Mouse (Mus musculus) olfactory bulb, adult 2 months (tissue): ENCODE data around the gene Itm2b. TPM values are rescaled to one million over a fixed set of nuclear protein-coding genes. Genes with fewer than 3 reads are reported as not detected.

ENCODE experiments used
- H3K27ac ChIP-seq: fragments of 200-500 bp; 2 replicates; pipeline ENCODE4 v1.5.1; 2012; ENCODE audit warnings: low read depth, low read length; ENCODE audit not compliant: insufficient read depth
- H3K4me1 ChIP-seq: fragments of 200-500 bp; 2 replicates; pipeline ENCODE4 v1.6.1; 2012; ENCODE audit warnings: low read length; ENCODE audit not compliant: control insufficient read depth, insufficient read depth
- H3K4me3 ChIP-seq: fragments of 200-500 bp; 2 replicates; pipeline ENCODE4 v1.5.1; 2012; ENCODE audit warnings: mild to moderate bottlenecking, low read depth, low read length, moderate library complexity; ENCODE audit not compliant: insufficient read depth
- CTCF ChIP-seq: fragments of 200-500 bp; IDR thresholded peaks from 2 replicates; pipeline ENCODE4 v1.5.1; 2012; ENCODE audit warnings: low read depth, mild to moderate bottlenecking, low read length, moderate library complexity; ENCODE audit not compliant: insufficient read depth
- POLR2A ChIP-seq: fragments of 200-500 bp; IDR thresholded peaks from 2 replicates; pipeline ENCODE4 v1.6.1; 2012; ENCODE audit warnings: mild to moderate bottlenecking, low read depth, low read length, moderate library complexity; ENCODE audit not compliant: insufficient read depth
- WGBS: fragments of 180-500 bp; shearing (Covaris S2); methylation state at CpG from one replicate; pipeline ENCODE4 v1.1.7; 2018; 5-methylcytosine and 5-hydroxymethylcytosine counted together
- polyA plus RNA-seq: library from polyadenylated mRNA; stranded (reverse); fragments of >200 nt; gene quantifications from 2 replicates; pipeline ENCODE4 v1.2.4, GENCODE M21; 2012; ENCODE audit warnings: low replicate concordance; ENCODE audit not compliant: missing spikeins, insufficient read depth, insufficient read length

Gene Itm2b
- polyA plus RNA-seq, 1 experiment, result 469 TPM

DNA sequence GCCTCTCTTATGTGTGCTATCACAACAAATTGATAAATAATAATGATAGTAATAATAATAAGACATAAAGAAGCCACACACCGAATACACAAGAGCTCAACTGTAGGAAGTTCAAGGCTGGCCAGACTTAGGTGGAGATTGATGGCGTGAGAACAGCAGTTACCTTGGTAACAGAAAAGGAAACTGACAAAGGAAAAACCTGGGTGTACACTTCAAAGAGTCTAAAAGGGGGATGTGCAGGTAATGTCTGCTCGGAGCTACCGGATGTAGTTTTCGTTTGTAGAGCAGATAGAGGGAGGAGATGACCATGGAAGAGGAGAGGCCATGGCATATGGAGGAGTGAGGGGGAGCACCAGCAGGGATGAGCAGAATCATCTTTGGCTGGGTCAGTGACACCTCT is 31.4 kb upstream of the Itm2b start:
- H3K4me3 ChIP-seq, result no peak overlapping the region
- TF ChIP-seq CTCF (no peak), POLR2A (no peak)
- WGBS, result 89% methylated on average over 5 of the region's 5 CpGs
- peak overlapping the region; percentile 4; the same call in 1 of the 2 replicates for H3K27ac ChIP-seq
- peaks cover 10% of the 10 kb centered on the region for H3K4me1 ChIP-seq

DNA sequence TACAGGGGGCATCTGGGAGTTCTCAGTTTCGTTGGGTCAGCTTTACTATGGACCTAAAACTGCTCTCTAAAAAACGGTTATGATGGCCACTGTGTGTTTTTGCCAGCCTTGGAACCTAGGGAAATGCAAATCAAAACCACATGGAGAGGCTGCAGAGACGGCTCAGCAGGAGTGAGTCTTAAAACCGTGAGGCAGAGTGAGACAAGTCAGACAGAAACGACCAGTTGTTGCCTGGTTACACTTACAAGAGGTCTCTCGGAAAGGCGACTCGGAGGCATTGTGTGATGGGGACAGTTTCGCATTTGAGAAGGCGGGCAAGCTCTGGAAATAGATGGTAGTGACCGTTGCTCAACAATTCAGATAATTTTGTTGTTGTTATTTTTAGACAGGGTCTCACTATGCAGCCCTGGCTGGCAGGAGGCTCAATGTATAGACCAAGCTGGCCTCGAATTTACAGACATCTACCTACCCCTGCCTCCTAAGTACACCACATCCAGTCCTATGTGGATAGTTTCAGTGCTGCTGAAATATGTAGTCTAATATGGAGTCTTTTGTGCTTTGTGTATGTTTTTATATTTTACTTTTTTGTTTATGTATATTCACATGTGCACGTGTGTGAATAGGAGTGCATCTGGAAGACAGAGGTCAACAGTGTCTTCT is 30.4 kb upstream of the Itm2b start:
- 45% methylated on average over 13 of the region's 13 CpGs for whole genome bisulfite sequencing
- no peak for TF ChIP-seq CTCF
- no peak for TF ChIP-seq POLR2A

DNA sequence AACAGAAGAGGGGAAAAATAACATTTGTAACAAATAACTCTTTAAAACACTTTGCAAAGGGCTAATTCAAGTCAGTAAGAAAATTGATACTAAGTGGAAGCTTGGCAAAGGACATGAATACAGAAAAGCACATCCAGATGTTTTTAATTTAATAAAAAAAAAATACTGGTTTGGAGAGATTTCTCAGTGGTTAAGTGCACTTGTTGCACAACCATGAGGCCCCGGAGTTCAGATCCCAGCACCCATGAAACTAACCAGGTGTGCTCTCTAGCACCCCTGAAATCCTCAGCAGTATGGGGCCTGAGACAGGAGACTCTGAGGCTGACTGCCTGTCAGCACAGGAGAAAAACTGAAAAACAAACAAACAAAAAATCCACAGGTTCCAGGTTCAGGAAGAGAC is 26.6 kb upstream of the Itm2b start:
- peaks cover 5% of the 10 kb centered on the region for H3K4me1 ChIP-seq
- WGBS, result 89% methylated on average over 1 of the region's 1 CpGs
- no peak overlapping the region for H3K27ac ChIP-seq
- no peak overlapping the region for H3K4me3 ChIP-seq
- no peak for TF ChIP-seq CTCF

More for the DNA sequence above, 30.4 kb upstream of the Itm2b start:
- Histone ChIP-seq H3K4me3 (no peak overlapping the region), H3K27ac (no peak overlapping the region), H3K4me1 (peaks cover 10% of the 10 kb centered on the region)

DNA sequence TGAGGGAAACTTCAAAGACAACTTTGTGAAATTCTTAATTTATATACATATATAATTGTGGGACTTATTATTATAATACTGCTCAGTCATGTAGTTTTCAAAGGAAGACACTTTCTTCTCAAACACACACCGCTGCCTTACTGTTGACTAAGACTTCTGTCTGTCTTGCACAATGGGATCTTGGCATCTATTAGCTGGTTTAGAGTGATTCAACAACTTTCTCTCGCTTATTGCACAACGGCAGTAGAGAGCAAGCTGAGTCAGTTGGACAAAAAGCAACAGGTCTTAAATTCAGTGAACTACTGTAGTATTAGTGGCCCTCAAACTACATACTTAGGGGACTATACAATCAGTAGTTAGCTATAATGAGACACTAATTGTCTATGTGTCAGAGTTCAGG is 25.0 kb upstream of the Itm2b start:
- Histone ChIP-seq H3K4me1 (no peaks in the 10 kb centered on the region), H3K27ac (no peak overlapping the region), H3K4me3 (no peak overlapping the region)
- WGBS, result 73% methylated on average over 3 of the region's 3 CpGs
- TF ChIP-seq CTCF (no peak), POLR2A (no peak)

DNA sequence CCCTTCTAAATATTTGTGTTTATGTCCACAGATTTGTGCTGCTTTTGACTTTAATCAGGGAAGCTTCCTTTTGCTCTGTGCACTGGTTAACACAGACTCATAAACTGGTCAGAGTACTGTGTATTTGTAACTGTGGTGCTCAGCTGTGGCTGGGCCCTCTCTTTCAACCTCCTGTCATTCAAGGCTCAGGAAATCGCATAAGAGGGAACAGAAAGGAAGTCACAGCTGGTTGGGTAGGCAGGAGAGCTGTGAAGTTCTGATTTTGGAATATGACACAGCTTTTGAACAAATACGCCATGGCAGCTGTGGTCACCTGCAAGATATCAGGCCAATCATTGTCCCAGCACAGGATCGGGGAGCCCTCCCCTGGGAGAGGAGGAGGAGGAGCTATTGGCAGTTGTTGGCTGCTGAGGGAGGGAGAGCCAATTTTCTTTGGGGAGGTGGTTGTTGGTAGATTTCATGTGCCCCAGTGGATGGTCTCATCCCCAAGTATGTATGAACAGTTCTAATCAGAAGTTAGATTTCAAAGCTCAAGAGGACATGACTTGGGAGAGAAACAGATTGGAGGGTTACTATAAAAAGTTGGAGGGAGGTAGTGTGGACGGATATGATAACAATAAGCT is 23.2 kb upstream of the Itm2b start:
- no peaks in the 10 kb centered on the region for H3K4me1 ChIP-seq
- no peak overlapping the region for H3K4me3 ChIP-seq
- WGBS, result 83% methylated on average over 4 of the region's 4 CpGs
- no peak overlapping the region for H3K27ac ChIP-seq
- TF ChIP-seq POLR2A (no peak), CTCF (no peak)

DNA sequence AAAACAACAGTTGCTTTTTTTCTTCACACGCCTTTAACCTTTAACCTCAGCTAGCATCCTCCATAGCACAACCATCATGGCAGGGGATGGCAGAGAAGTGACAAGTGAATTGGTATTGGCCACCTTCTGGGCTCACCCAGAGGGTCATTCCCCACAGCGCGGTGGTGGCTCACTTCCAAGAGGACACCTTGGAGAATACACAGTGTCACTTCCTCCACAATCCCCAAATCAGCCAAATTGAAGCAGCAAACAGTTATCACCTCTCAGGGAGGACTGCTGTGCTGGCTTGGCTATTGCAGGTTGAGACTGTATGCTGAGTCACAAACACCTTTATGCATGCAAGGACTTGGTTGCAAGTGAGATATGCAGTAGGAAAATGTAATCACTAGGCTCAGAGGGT is 18.9 kb upstream of the Itm2b start:
- no peak overlapping the region for H3K4me3 ChIP-seq
- no peak overlapping the region for H3K27ac ChIP-seq
- no peaks in the 10 kb centered on the region for H3K4me1 ChIP-seq
- 92% methylated on average over 3 of the region's 3 CpGs for WGBS
- TF ChIP-seq POLR2A (no peak), CTCF (no peak)

DNA sequence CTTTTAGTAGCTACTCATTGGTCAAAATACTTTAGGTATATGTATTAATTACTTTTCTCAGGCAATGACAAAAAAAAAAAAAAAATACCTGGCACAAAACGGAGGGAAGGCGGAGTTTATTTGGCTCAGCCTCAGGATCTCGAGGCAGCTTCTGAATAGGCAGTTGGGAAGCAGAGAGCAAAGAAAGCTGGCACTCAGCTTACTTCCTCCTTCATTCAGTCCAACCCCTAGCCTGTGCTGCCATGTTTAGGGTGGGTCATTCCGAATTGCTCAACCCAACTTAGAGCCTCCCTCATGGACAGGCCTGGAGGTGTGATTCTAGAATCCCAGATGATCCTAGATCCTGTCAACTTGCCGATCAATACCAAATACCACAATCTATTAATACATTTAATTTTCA is 18.3 kb upstream of the Itm2b start:
- Histone ChIP-seq H3K4me1 (no peaks in the 10 kb centered on the region), H3K27ac (no peak overlapping the region), H3K4me3 (no peak overlapping the region)
- no peak for TF ChIP-seq CTCF
- no peak for TF ChIP-seq POLR2A
- 58% methylated on average over 5 of the region's 5 CpGs for WGBS

DNA sequence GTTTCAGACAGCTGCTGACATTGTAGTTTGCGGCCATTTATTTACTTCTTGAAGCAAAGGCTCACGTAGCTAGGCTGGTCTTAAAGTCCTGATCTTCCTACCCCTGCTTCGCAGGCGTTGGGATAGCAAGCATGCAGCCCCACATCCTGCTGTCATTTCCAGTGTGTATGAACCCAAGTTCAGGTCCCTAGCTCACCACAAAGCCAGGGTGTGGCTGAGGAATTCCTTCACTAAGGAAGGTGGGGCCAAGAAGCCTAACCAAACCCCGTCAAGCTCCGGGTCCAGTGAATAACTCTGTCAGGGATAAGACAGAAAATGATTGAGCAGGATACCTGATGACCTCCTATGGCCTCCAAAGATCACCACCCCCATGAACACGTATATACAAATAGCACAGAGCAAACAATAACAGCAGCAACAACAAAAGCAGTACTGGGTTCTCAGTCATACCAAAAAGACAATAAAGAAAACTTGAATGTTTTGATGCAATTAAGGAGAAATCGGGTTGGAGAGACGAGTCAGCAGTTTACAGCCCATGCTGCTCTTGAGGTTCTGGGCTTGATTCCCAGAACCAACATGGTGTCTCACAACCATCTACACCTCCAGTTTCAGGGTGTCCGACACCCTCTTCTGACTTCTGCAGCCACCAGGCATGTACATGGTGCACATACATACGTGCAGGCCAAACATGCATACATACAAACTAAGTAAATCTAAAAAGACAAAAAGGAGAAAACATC is 17.4 kb upstream of the Itm2b start:
- Histone ChIP-seq H3K27ac (no peak overlapping the region), H3K4me3 (no peak overlapping the region), H3K4me1 (no peaks in the 10 kb centered on the region)
- WGBS, result 85% methylated on average over 11 of the region's 11 CpGs
- no peak for TF ChIP-seq CTCF
- TF ChIP-seq POLR2A, result no peak

DNA sequence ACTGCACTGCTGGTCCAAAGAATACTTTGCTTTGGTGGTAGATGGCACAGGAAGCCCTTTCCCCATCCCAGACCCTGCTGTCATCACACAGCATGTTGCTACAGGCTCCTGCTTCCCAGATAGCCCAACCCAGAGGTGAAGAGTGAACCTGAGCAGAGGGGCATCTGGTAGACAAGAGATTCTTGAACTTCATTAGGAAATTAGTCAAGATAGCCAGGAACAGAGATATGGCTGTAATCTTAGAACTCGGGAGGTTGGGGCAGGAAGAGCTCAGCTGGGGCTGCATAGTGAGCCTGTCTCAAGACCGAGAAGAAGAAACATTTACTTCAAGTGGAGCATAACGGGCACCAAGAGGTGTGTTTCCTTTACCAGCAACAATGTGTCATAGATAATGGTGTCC is 16.3 kb upstream of the Itm2b start:
- 96% methylated on average over 3 of the region's 3 CpGs for WGBS

More for the DNA sequence above, 16.3 kb upstream of the Itm2b start:
- TF ChIP-seq CTCF (no peak), POLR2A (no peak)
- Histone ChIP-seq H3K27ac (no peak overlapping the region), H3K4me1 (no peaks in the 10 kb centered on the region), H3K4me3 (no peak overlapping the region)
